Mouse (Mus musculus): Measurements from ENCODE around the gene Mettl5.

The Mettl5 gene

GRCm38 (mm10) chr2:69856392-69856791, 29.0 kb downstream of the Mettl5 start:
- no peak for DNase-seq (ENCODE audit: low spot score)

- DNase-seq (ENCODE audit: low spot score) = no peak
These were observed 33.9 kb downstream of the Mettl5 start for GRCm38 (mm10) chr2:69851427-69852058.

- DNase-seq (ENCODE audit: low spot score) = no peak
These were observed 36.2 kb downstream of the Mettl5 start for GRCm38 (mm10) chr2:69849215-69849614.

GRCm38 (mm10) chr2:69840261-69840660, 45.2 kb downstream of the Mettl5 start:
- DNase-seq (ENCODE audit: low spot score) = no peak

GRCm38 (mm10) chr2:69838707-69839106, 46.7 kb downstream of the Mettl5 start:
- no peak for DNase-seq (ENCODE audit: low spot score)

GRCm38 (mm10) chr2:69837996-69838395, 47.4 kb downstream of the Mettl5 start:
- no peak for DNase-seq (ENCODE audit: low spot score)

GRCm38 (mm10) chr2:69837244-69837967, 48.0 kb downstream of the Mettl5 start:
- no peak for DNase-seq (ENCODE audit: low spot score)

GRCm38 (mm10) chr2:69830116-69830515, 55.3 kb downstream of the Mettl5 start:
- DNase-seq (ENCODE audit: low spot score) = no peak

- no peak for DNase-seq (ENCODE audit: low spot score)
These were observed 55.7 kb downstream of the Mettl5 start for GRCm38 (mm10) chr2:69829680-69830079.

GRCm38 (mm10) chr2:69828031-69828430, 57.4 kb downstream of the Mettl5 start:
- no peak for DNase-seq (ENCODE audit: low spot score)

- DNase-seq (ENCODE audit: low spot score) = no peak
These were observed 59.0 kb downstream of the Mettl5 start for GRCm38 (mm10) chr2:69826380-69826779.

GRCm38 (mm10) chr2:69825898-69826297, 59.5 kb downstream of the Mettl5 start:
- no peak for DNase-seq (ENCODE audit: low spot score)

GRCm38 (mm10) chr2:69823129-69823677, 62.2 kb downstream of the Mettl5 start:
- no peak for DNase-seq (ENCODE audit: low spot score)

GRCm38 (mm10) chr2:69822361-69823128, 62.9 kb downstream of the Mettl5 start:
- no peak for DNase-seq (ENCODE audit: low spot score)

- no peak for DNase-seq (ENCODE audit: low spot score)
These were observed 63.7 kb downstream of the Mettl5 start, which contains the start of gene Klhl23 for GRCm38 (mm10) chr2:69821711-69822110. TSS of gene Klhl23 (plus strand) at chr2:69821944.
